Mouse (Mus musculus): ENCODE measurements around the gene Gabpb2.

Gene Gabpb2

GRCm38 (mm10) chr3:95217255-95218134 lies at the start of gene Gabpb2:
Gene Gabpb2 (minus strand): TSS chr3:95217916.
- DNase-seq = peak; percentile 95 to 97

GRCm38 (mm10) chr3:95266052-95266451 lies 48.3 kb upstream of the Gabpb2 start:
- no peak for DNase-seq

DNA sequence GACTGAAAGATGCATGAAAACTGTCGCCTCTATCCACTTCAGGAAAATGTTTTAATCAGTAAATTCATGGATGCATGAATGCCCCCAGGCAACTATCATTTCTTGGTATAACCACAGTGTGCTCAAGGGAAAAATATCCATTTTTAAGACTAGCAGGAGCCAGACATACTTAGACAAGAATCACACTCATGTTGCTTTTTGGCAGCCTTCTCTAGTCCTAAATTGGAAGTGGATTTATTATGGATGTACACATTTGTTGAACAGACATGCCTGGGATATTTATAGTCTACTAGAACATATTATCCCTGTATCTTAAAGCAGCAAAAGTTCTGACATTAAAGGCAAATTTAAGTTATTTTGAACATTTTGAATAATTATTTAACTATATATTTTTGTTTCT lies 47.0 kb upstream of the Gabpb2 start:
- no peak for DNase-seq

DNA sequence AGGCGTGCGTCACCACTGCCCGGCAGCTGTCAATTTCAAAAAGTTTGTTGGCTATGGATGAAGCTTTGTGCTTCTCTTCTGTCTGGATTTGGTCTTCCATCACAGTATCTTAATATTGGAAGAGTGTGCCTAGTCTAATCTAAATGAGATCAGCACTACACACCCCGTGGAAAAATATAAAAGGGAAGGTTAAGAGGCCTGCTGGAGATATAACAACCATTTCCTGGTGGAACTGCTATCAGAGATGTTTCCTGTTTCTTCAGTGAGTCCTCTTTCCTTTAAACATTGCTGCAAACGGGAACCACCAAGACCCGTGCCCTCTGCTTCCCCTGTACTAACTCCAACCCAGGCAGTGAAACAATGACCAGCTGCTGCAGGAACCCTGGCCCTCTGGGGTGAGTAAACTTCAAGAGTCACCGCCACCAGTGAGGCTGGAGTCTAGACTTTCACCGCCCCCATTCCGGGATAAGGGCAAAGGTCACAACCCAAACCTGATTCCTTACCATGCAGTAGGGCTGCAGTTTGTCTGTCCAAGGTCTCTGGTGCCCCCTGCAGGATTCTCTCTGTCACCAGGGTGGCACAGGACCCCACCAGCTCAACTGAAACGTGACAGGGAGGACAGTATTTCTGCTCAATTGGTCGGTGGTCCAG lies 45.5 kb upstream of the Gabpb2 start:
- peak; percentile 72 to 83 for DNase-seq

- no peak for DNase-seq
Measured at GRCm38 (mm10) chr3:95261975-95262374, 44.3 kb upstream of the Gabpb2 start.

DNA sequence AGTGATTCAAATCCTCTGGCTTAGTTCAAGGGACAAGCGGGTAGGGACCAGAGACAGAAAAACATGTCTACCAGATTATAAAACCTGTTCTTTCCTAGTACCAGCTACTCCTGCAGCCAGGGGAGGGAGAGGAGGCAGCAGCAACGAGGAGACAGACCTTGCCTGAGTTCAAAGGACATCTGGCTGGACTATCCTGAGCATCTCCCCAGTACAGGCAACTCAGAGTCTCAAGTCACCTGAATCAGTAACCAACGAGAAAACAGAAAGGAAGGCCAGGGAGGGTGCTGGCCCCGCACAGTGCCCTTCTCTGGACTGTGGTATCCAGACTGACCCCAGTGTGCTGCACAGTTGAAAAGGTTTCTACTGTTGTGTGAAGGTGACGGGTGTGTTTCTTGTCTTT lies 39.2 kb upstream of the Gabpb2 start:
- no peak for DNase-seq

GRCm38 (mm10) chr3:95250783-95251424 lies 33.2 kb upstream of the Gabpb2 start, which contains the start of gene Bnipl:
Gene Bnipl (minus strand): TSS chr3:95251193.
- peak; percentile 53 to 67 for DNase-seq

- DNase-seq = no peak
Measured at GRCm38 (mm10) chr3:95250361-95250760, 32.6 kb upstream of the Gabpb2 start.

GRCm38 (mm10) chr3:95247660-95248336 lies 30.1 kb upstream of the Gabpb2 start:
- DNase-seq = no peak

DNA sequence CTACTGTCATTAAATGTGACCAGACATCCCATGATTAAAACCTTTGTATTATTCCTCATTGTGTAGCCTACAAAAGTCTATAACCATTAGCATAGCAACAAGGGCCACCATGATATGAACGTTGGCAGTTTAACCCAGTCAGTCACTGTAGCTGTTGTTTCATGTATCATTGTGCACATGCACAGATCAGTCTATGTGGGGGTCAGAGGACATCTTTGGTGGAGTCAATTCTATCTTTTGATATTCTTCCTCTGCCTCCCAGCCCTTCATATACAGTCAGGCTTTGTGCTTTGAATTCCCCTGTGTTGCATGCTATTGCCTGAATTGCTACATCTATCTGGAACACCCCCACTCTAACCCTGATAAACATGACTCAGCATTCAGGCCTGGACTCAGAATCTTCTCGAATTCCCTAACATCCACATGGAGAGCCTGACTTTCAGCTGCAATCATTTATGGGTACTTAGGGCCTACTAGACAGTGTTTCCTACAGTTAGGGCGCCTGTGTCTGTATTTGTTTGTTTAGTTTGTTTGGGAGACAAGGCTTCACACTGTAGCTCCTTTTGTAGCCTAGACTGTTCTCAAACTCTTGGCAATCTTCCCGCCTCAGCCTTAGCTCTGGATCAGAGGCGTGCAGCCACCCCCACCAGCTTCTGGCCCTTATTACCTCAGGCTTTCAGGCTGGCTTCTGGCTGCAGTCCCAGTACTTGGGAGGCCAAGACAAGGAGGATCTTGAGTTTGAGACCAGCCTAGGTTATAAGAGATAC lies 28.9 kb upstream of the Gabpb2 start:
- DNase-seq = peak; percentile 71 to 76

GRCm38 (mm10) chr3:95243086-95243485 lies 25.4 kb upstream of the Gabpb2 start:
- no peak for DNase-seq

DNA sequence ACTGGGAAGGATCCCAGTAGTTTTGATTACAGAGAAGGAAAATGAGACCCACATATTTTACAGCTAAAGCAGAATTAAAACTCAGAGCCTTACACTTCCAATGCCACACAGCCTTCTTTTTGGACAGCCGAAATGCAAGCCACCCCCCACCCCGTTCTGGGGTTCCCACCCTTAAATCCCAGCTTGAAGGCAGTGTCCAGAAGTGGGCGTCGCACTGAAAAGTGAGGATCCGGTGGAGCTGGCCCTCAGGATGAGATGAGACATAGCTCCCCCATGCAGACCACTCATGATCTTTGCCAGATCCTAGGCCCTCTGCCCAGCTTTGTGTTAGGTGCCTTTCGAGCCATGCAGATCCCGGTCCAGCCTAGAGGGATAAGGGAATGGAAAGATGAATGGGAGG lies 23.8 kb upstream of the Gabpb2 start, which contains the start of gene Gm128:
Gene Gm128, minus strand, starts transcription at position 101 of the 400 bp plus-strand sequence.
- DNase-seq = no peak

DNA sequence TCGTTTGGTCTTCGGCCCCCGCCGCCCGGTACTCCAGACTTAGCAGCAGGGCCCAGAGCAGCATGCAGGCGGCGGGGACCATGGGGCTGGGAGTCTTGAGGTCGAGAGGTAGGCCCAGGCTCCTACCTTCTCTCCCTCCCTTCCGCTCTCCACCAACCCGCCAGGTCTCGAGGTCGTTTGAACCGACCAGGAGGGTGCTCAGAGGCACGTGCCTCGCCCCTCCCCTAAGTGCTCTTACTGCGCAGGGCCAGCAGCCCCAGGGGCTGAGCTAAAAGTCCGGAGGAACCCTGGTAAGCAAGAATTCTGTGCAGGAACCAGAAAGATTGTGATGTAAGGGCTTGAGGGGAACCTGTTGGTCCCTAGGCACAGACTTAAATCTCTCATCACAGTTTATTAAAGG lies 23.2 kb upstream of the Gabpb2 start:
- DNase-seq = no peak

DNA sequence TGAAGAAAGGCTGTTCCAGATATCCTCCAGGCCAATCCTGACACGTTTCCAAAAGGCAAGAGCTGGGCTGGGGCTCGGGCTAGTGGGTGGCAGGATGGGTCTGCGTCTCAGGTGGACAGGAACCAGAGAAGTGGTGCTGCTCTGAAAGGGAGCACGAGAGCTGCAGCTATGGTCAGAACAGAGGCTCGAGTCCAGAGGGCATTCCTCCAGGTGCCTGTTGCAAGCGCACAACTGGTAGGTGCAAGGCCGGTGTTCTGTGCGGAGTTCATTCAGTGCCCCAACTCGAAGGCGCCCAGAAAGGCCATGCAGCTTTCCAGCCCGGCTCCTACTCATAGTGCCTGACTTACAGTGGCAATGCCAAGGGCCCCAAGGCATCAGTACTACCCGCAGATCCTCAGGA lies 22.3 kb upstream of the Gabpb2 start:
- no peak for DNase-seq

DNA sequence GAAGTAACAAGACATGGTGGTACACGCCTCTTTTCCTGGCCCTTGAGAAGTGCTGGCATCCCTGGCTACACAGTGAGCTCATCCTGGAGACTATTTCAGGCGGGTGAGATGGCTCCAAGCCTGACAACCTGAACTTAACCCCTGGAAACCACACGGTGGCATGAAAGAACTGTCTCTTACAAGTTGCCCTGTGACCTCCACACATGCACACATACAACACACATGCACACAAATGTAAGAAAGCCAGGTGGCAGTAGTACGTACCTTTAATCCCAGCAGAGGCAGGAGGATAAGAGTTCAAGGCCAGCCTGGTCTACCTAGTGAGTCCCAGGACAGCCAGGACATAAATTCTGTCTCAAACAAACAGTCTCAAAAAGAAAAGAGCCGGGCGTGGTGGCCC lies 21.3 kb upstream of the Gabpb2 start:
- DNase-seq = no peak

GRCm38 (mm10) chr3:95237541-95238099 lies 19.9 kb upstream of the Gabpb2 start:
- peak; percentile 51 to 66 for DNase-seq

GRCm38 (mm10) chr3:95235386-95236301 lies 17.9 kb upstream of the Gabpb2 start:
- no peak for DNase-seq

DNA sequence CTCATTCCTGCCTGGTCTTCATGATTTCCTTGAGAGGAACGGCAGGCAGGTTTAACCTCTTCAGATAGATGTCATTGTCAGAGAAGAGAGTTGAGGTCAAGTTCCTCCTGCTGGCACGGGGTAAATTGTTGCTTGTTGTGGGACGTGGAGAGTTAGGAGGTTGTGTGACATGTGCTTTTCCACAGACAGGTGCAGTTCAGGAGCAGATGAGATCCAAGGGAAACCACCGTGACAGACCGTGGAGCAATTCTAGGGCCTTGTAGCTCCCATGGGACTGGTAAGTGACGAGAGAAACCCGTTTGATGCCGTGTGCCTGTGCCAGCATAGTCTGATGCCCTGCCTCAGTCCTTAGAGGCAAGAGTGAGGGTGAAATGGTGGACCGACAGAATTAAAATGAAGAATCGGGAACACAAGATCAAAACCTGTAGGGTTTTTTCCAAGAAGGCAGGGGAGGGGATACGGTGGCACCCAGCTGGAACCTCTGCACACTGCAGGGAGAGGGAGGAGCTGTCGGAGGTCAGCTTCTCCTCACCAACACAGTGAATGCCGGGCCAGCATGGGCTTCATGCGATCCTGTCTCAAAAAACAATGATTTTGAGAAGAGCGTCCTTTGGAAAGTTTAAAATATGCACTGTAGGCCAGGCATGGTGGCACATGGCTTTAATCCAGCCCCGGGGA lies 15.7 kb upstream of the Gabpb2 start:
- DNase-seq = no peak

- DNase-seq = peak; percentile 58 to 65
Measured at GRCm38 (mm10) chr3:95232771-95233170, 15.1 kb upstream of the Gabpb2 start.
